Mouse (Mus musculus): ENCODE measurements around the gene Rnf168.
"Not testable (repeated sequence)": the region's sequence is repeated elsewhere in the genome, so short reads cannot be mapped to it uniquely, and the experiment has no call there.

Gene Rnf168

GRCm38 (mm10) chr16:32277308-32278256 is at the start of gene Rnf168:
Gene Rnf168 (plus strand): TSS chr16:32277459.
- in situ Hi-C loops (cut with MboI, MseI), result loop anchor here (5.0 kb wide), 1 partner anchor 50 kb away; no protein-coding TSS in a partner anchor

- in situ Hi-C loops (cut with MboI, MseI), result not testable (repeated sequence)
Measured at GRCm38 (mm10) chr16:32232050-32232449, 45.2 kb upstream of the Rnf168 start.

GRCm38 (mm10) chr16:32237930-32238680 is 39.2 kb upstream of the Rnf168 start:
- in situ Hi-C loops (cut with MboI, MseI), result no loop called here

- in situ Hi-C loops (cut with MboI, MseI), result no loop called here
Measured at GRCm38 (mm10) chr16:32239428-32240312, 37.6 kb upstream of the Rnf168 start.

- in situ Hi-C loops (cut with MboI, MseI), result no loop called here
Measured at GRCm38 (mm10) chr16:32243901-32244300, 33.4 kb upstream of the Rnf168 start.

GRCm38 (mm10) chr16:32246351-32246791 is 30.9 kb upstream of the Rnf168 start:
- in situ Hi-C loops (cut with MboI, MseI), result no loop called here

GRCm38 (mm10) chr16:32246952-32247370 is 30.3 kb upstream of the Rnf168 start, which contains the start of the genes Fbxo45 and Wdr53:
Gene Fbxo45 (minus strand): TSS chr16:32247158.
Gene Wdr53 (plus strand): TSS chr16:32247227.
- in situ Hi-C loops (cut with MboI, MseI), result no loop called here

GRCm38 (mm10) chr16:32264225-32264624 is 13.0 kb upstream of the Rnf168 start:
- in situ Hi-C loops (cut with MboI, MseI), result not testable (repeated sequence)

- in situ Hi-C loops (cut with MboI, MseI), result no loop called here
Measured at GRCm38 (mm10) chr16:32271291-32271690, 6.0 kb upstream of the Rnf168 start, which contains the start of gene Smco1. Gene Smco1 (plus strand): TSS chr16:32271468.

- in situ Hi-C loops (cut with MboI, MseI), result no loop called here
Measured at GRCm38 (mm10) chr16:32273338-32273737, 3.9 kb upstream of the Rnf168 start.

- in situ Hi-C loops (cut with MboI, MseI), result loop anchor here (5.0 kb wide), 1 partner anchor 52 kb away; no protein-coding TSS in a partner anchor
Measured at GRCm38 (mm10) chr16:32275041-32275440, 2.2 kb upstream of the Rnf168 start.

GRCm38 (mm10) chr16:32275830-32276229 is 1.4 kb upstream of the Rnf168 start:
- in situ Hi-C loops (cut with MboI, MseI), result loop anchor here (5.0 kb wide), 1 partner anchor 51 kb away; no protein-coding TSS in a partner anchor

GRCm38 (mm10) chr16:32278396-32278795 is 1.1 kb downstream of the Rnf168 start:
- in situ Hi-C loops (cut with MboI, MseI), result loop anchor here (5.0 kb wide), 1 partner anchor 49 kb away; no protein-coding TSS in a partner anchor

GRCm38 (mm10) chr16:32280211-32280610 is 3.0 kb downstream of the Rnf168 start:
- in situ Hi-C loops (cut with MboI, MseI), result no loop called here

GRCm38 (mm10) chr16:32282608-32283007 is 5.3 kb downstream of the Rnf168 start:
- in situ Hi-C loops (cut with MboI, MseI), result no loop called here

- in situ Hi-C loops (cut with MboI, MseI), result loop anchor here (10.0 kb wide), 1 partner anchor 323 kb away; no protein-coding TSS in a partner anchor
Measured at GRCm38 (mm10) chr16:32291821-32292220, 14.6 kb downstream of the Rnf168 start.

- in situ Hi-C loops (cut with MboI, MseI), result loop anchor here (10.0 kb wide), 1 partner anchor 315 kb away; no protein-coding TSS in a partner anchor
Measured at GRCm38 (mm10) chr16:32299617-32300016, 22.4 kb downstream of the Rnf168 start.

GRCm38 (mm10) chr16:32303046-32303445 is 25.8 kb downstream of the Rnf168 start:
- in situ Hi-C loops (cut with MboI, MseI), result no loop called here

GRCm38 (mm10) chr16:32303886-32304285 is 26.6 kb downstream of the Rnf168 start:
- in situ Hi-C loops (cut with MboI, MseI), result no loop called here

GRCm38 (mm10) chr16:32311970-32312369 is 34.7 kb downstream of the Rnf168 start:
- in situ Hi-C loops (cut with MboI, MseI), result no loop called here

GRCm38 (mm10) chr16:32312386-32312785 is 35.1 kb downstream of the Rnf168 start:
- in situ Hi-C loops (cut with MboI, MseI), result no loop called here

All from T-helper 2 cell (primary cell).